Mouse (Mus musculus) forebrain, embryonic 15.5 days (tissue): ENCODE data around the gene Dek. TPM values are rescaled to one million over a fixed set of nuclear protein-coding genes. Genes with fewer than 3 reads are reported as not detected.

Experiments
- ATAC-seq: fragments of 200-750 bp; cut with Nextera tagmentation; replicated peaks from 2 replicates; pipeline ENCODE4 v1.8.0; 2017; ENCODE audit warnings: mild to moderate bottlenecking, moderate TSS enrichment, moderate library complexity
- H3K27ac ChIP-seq: fragments of 300-500 bp; sonication (generic); replicated peaks from 2 replicates; pipeline ENCODE4 v1.5.1; 2015; ENCODE audit warnings: mild to moderate bottlenecking, inconsistent platforms
- H3K27me3 ChIP-seq: fragments of 300-500 bp; sonication (generic); 2 replicates; pipeline ENCODE4 v1.6.1; 2015; ENCODE audit warnings: inconsistent platforms
- H3K36me3 ChIP-seq: fragments of 300-500 bp; sonication (generic); 2 replicates; pipeline ENCODE4 v1.6.1; 2015; ENCODE audit warnings: mild to moderate bottlenecking, inconsistent platforms
- H3K4me1 ChIP-seq: fragments of 300-500 bp; sonication (generic); 2 replicates; pipeline ENCODE4 v1.6.1; 2015; ENCODE audit warnings: inconsistent platforms
- H3K4me2 ChIP-seq: fragments of 300-500 bp; sonication (generic); replicated peaks from 2 replicates; pipeline ENCODE4 v1.6.1; 2015; ENCODE audit warnings: mild to moderate bottlenecking, inconsistent platforms
- H3K4me3 ChIP-seq: fragments of 300-500 bp; sonication (generic); 2 replicates; pipeline ENCODE4 v1.5.1; 2015; ENCODE audit warnings: mild to moderate bottlenecking, inconsistent platforms
- H3K9ac ChIP-seq: fragments of 300-500 bp; sonication (generic); replicated peaks from 2 replicates; pipeline ENCODE4 v1.6.1; 2015; ENCODE audit warnings: mild to moderate bottlenecking, inconsistent platforms
- H3K9me3 ChIP-seq: fragments of 300-500 bp; sonication (generic); 2 replicates; pipeline ENCODE4 v1.6.1; 2016; ENCODE audit warnings: inconsistent platforms
- WGBS: fragments of 180-500 bp; shearing (Covaris S2); methylation state at CpG from one replicate; pipeline ENCODE4 v1.1.7; 2015; ENCODE audit warnings: mixed read lengths; 5-methylcytosine and 5-hydroxymethylcytosine counted together
- polyA plus RNA-seq: library from polyadenylated mRNA; unstranded; fragments of >200 nt; fragmentation: Nextera tagmentation; extraction: Ambion mirVana; gene quantifications from 2 replicates; pipeline ENCODE4 v1.2.1, GENCODE M21; 2015

Gene Dek
- polyA plus RNA-seq, 1 experiment from 2014 or later, result 181 TPM

- Histone ChIP-seq H3K36me3 (no peaks in the 10 kb centered on the region), H3K9me3 (no peaks in the 10 kb centered on the region)
- whole genome bisulfite sequencing, result 70% methylated on average over 4 of the region's 4 CpGs
These were observed 23.1 kb upstream of the Dek start for GRCm38 (mm10) chr13:47129090-47129489.

GRCm38 (mm10) chr13:47125595-47125994 is 19.6 kb upstream of the Dek start:
- Histone ChIP-seq H3K36me3 (no peaks in the 10 kb centered on the region), H3K27ac (no peak overlapping the region), H3K4me2 (no peak overlapping the region), H3K27me3 (no peaks in the 10 kb centered on the region), H3K4me1 (peaks cover 16% of the 10 kb centered on the region), H3K9me3 (no peaks in the 10 kb centered on the region), H3K9ac (no peak overlapping the region), H3K4me3 (no peak overlapping the region)
- ATAC-seq, result no peak
- 74% methylated on average over 5 of the region's 5 CpGs for WGBS

More at GRCm38 (mm10) chr13:47129090-47129489, 23.1 kb upstream of the Dek start:
- H3K9ac ChIP-seq, result no peak overlapping the region
- ATAC-seq, result no peak
- no peak overlapping the region for H3K4me2 ChIP-seq
- no peak overlapping the region for H3K27ac ChIP-seq
- H3K4me1 ChIP-seq, result no peaks in the 10 kb centered on the region
- H3K4me3 ChIP-seq, result no peak overlapping the region
- H3K27me3 ChIP-seq, result no peaks in the 10 kb centered on the region

- Histone ChIP-seq H3K9ac (no peak overlapping the region), H3K27me3 (no peaks in the 10 kb centered on the region), H3K4me2 (no peak overlapping the region), H3K9me3 (no peaks in the 10 kb centered on the region), H3K36me3 (no peaks in the 10 kb centered on the region), H3K4me1 (peaks cover 16% of the 10 kb centered on the region), H3K4me3 (no peak overlapping the region), H3K27ac (no peak overlapping the region)
- no peak for ATAC-seq
- 89% methylated on average over 6 of the region's 6 CpGs for WGBS
These were observed 19.0 kb upstream of the Dek start for GRCm38 (mm10) chr13:47124986-47125385.

- peaks cover 16% of the 10 kb centered on the region for H3K4me1 ChIP-seq
- no peaks in the 10 kb centered on the region for H3K9me3 ChIP-seq
- no peak overlapping the region for H3K4me3 ChIP-seq
- H3K9ac ChIP-seq, result no peak overlapping the region
- H3K27me3 ChIP-seq, result no peaks in the 10 kb centered on the region
- 43% methylated on average over 3 of the region's 3 CpGs for WGBS
- ATAC-seq, result no peak
- H3K36me3 ChIP-seq, result no peaks in the 10 kb centered on the region
- no peak overlapping the region for H3K27ac ChIP-seq
- no peak overlapping the region for H3K4me2 ChIP-seq
These were observed 18.4 kb upstream of the Dek start for GRCm38 (mm10) chr13:47124449-47124848.

GRCm38 (mm10) chr13:47122537-47123430 is 16.8 kb upstream of the Dek start, which contains the start of gene Rnf144b:
Rnf144b (plus strand) TSS chr13:47122656.
- peak; percentile 26; the same call in 1 of the 2 replicates for ATAC-seq
- Histone ChIP-seq H3K36me3 (no peaks in the 10 kb centered on the region), H3K4me1 (peaks cover 16% of the 10 kb centered on the region), H3K9ac (peak within 1 kb of the TSS; percentile 55), H3K4me3 (peak within 1 kb of the TSS; percentile 55), H3K27ac (no peak within 1 kb of the TSS), H3K27me3 (no peaks in the 10 kb centered on the region), H3K9me3 (no peaks in the 10 kb centered on the region), H3K4me2 (peak within 1 kb of the TSS; percentile 97)
- WGBS, result 2% methylated on average over 55 of the region's 55 CpGs

- no peak overlapping the region for H3K9ac ChIP-seq
- ATAC-seq, result no peak
- H3K27me3 ChIP-seq, result no peaks in the 10 kb centered on the region
- H3K36me3 ChIP-seq, result no peaks in the 10 kb centered on the region
- peak overlapping the region; percentile 97 for H3K4me2 ChIP-seq
- 26% methylated on average over 12 of the region's 12 CpGs for WGBS
- no peak overlapping the region for H3K4me3 ChIP-seq
- no peaks in the 10 kb centered on the region for H3K9me3 ChIP-seq
- H3K4me1 ChIP-seq, result peaks cover 16% of the 10 kb centered on the region
- no peak overlapping the region for H3K27ac ChIP-seq
These were observed 15.4 kb upstream of the Dek start for GRCm38 (mm10) chr13:47121333-47121889.

GRCm38 (mm10) chr13:47116000-47116399 is 10.0 kb upstream of the Dek start:
- H3K36me3 ChIP-seq, result no peaks in the 10 kb centered on the region
- no peak overlapping the region for H3K9ac ChIP-seq
- H3K9me3 ChIP-seq, result no peaks in the 10 kb centered on the region
- no peak overlapping the region for H3K4me3 ChIP-seq
- H3K27ac ChIP-seq, result no peak overlapping the region
- H3K4me2 ChIP-seq, result no peak overlapping the region
- H3K4me1 ChIP-seq, result no peaks in the 10 kb centered on the region
- no peaks in the 10 kb centered on the region for H3K27me3 ChIP-seq
- ATAC-seq, result no peak
- 87% methylated on average over 3 of the region's 3 CpGs for WGBS

GRCm38 (mm10) chr13:47112924-47113323 is 6.9 kb upstream of the Dek start:
- no peaks in the 10 kb centered on the region for H3K4me1 ChIP-seq
- no peak overlapping the region for H3K4me2 ChIP-seq
- H3K27me3 ChIP-seq, result no peaks in the 10 kb centered on the region
- H3K36me3 ChIP-seq, result no peaks in the 10 kb centered on the region
- no peak overlapping the region for H3K4me3 ChIP-seq
- no peak for ATAC-seq
- H3K9me3 ChIP-seq, result no peaks in the 10 kb centered on the region
- WGBS, result 62% methylated on average over 3 of the region's 3 CpGs
- H3K27ac ChIP-seq, result no peak overlapping the region
- no peak overlapping the region for H3K9ac ChIP-seq

GRCm38 (mm10) chr13:47112056-47112455 is 6.1 kb upstream of the Dek start:
- 95% methylated on average over 3 of the region's 3 CpGs for WGBS
- H3K4me2 ChIP-seq, result no peak overlapping the region
- no peak for ATAC-seq
- H3K9me3 ChIP-seq, result no peaks in the 10 kb centered on the region
- no peak overlapping the region for H3K4me3 ChIP-seq
- H3K4me1 ChIP-seq, result peaks cover 1% of the 10 kb centered on the region; the same call in 1 of the 2 replicates
- no peaks in the 10 kb centered on the region for H3K36me3 ChIP-seq
- H3K27ac ChIP-seq, result no peak overlapping the region
- no peak overlapping the region for H3K9ac ChIP-seq
- H3K27me3 ChIP-seq, result no peaks in the 10 kb centered on the region

GRCm38 (mm10) chr13:47111185-47111584 is 5.2 kb upstream of the Dek start:
- H3K36me3 ChIP-seq, result no peaks in the 10 kb centered on the region
- H3K4me1 ChIP-seq, result peaks cover 6% of the 10 kb centered on the region; the same call in 1 of the 2 replicates
- no peak overlapping the region for H3K4me3 ChIP-seq
- H3K9me3 ChIP-seq, result no peaks in the 10 kb centered on the region
- H3K27ac ChIP-seq, result no peak overlapping the region
- H3K27me3 ChIP-seq, result no peaks in the 10 kb centered on the region
- H3K9ac ChIP-seq, result no peak overlapping the region
- no peak for ATAC-seq
- H3K4me2 ChIP-seq, result no peak overlapping the region
- WGBS, result 80% methylated on average over 3 of the region's 3 CpGs

- WGBS, result 91% methylated on average over 2 of the region's 2 CpGs
- H3K36me3 ChIP-seq, result no peaks in the 10 kb centered on the region
- no peak for ATAC-seq
These were observed 3.2 kb upstream of the Dek start for GRCm38 (mm10) chr13:47109239-47109638.

GRCm38 (mm10) chr13:47106580-47106888 is 533 bp upstream of the Dek start:
- WGBS, result under 1% methylated on average over 20 of the region's 20 CpGs
- H3K9me3 ChIP-seq, result no peaks in the 10 kb centered on the region
- no peaks in the 10 kb centered on the region for H3K27me3 ChIP-seq
- peak; percentile 20 for ATAC-seq
- H3K4me1 ChIP-seq, result peaks cover 29% of the 10 kb centered on the region
- H3K9ac ChIP-seq, result peak overlapping the region; percentile 86
- H3K4me3 ChIP-seq, result peak overlapping the region; percentile 83
- peaks cover 3% of the 10 kb centered on the region; the same call in 1 of the 2 replicates for H3K36me3 ChIP-seq
- peak overlapping the region; percentile 98 for H3K27ac ChIP-seq
- H3K4me2 ChIP-seq, result peak overlapping the region; percentile 52

More at GRCm38 (mm10) chr13:47109239-47109638, 3.2 kb upstream of the Dek start:
- Histone ChIP-seq H3K9ac (no peak overlapping the region), H3K27ac (no peak overlapping the region), H3K4me2 (no peak overlapping the region), H3K9me3 (no peaks in the 10 kb centered on the region), H3K4me1 (peaks cover 14% of the 10 kb centered on the region), H3K27me3 (no peaks in the 10 kb centered on the region), H3K4me3 (no peak overlapping the region)
